Mouse (Mus musculus) heart, postnatal 10 days (tissue): Measurements from ENCODE around the gene Chd5. TPM values are rescaled to one million over a fixed set of nuclear protein-coding genes. Genes with fewer than 3 reads are reported as not detected.
A peak's percentile ranks its signal among the peaks of the same experiment; 100 is the strongest.

ENCODE experiments used
- DNase-seq, 2 experiments: peaks; one replicate each; pipeline ENCODE4 v3.0.0; 2021
- intact Hi-C: fragments of 180-260 bp; cut with DNase I; formaldehyde crosslinking; loops from one replicate; pipeline ENCODE4 v1.15.1; 2025
- total RNA-seq, 2 experiments: library from RNA; stranded (reverse); gene quantifications; 2 replicates each; pipeline ENCODE4 v1.2.3; 2021

The Chd5 gene
- total RNA-seq, 2 experiments from 2014 or later: 0.05 to 0.17 TPM

DNA sequence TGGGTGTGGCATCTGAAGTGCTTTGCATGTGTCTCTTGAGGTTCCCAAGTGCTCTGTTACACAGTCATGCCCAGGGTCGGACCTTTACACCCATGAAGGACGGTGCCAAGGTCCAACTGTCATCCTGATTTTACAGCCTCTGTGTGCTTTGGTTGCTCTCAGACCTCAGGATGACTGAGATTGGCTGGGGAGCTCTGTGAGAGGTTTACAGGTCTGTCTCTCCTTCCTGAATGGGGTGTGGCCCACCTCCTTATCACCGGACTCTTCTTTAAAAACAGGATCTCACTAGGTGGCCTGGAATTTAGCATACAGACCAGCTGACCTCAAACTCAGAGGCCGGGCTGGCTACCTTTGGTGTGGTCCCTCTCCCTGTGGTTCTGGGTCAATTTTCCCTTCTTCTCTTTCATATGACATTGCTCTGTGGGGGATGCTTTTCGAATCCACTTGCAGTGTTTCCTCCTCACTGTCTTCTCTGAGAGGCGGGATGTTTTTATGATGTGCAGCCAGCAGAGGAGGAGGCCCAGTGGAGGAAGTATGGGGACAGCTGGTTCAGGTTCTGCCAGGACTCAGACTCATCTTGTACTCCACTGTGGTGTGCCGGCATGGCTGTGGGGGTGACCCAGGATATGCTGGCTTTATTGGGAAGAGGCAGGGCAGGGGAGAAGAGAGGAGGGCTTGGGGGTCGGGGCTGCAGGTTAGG is 12.4 kb downstream of the Chd5 start:
- DNase-seq: no peak
- intact Hi-C loops: no loop called here

DNA sequence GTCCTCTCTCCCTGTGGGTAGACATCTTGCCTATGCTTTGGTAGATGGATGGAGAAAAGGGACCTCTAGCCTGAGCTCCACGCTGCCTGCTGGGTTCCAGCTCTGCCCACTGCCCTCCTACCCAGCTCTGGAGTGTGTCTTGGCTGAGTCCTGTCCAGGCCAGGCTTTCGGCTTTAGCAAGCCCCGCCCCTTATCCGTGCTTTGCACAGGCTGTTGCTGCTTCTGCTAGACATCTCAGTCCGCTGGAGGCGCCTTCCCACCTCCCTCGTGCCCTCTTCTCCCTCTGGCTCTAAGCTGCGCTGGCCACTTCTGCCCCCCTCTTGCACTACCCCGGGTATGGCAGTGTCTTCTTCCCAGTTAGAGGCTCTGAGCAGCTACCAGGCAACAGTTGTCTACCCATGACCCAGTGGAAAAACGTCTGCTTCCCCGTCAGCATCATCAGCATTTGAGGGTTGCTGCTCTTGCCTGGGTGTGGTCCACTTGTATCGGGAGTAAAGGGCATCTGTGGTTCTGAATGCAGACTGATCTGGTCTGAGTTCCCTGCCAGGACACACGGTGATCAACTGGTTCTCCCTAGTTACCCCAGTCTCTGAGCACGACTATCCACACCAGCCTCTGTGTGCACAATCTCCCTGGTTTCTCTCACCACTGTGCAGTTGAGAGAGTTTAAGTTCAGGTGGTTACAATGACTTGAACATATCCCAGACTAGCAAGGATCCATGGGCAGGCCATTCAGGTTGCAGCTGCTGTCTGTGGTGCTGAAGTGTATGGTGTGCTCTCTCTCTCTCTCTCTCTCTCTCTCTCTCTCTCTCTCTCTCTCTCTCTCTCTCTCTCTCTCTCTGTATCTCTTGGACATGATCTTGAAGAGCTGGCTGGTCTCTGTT is 13.2 kb downstream of the Chd5 start:
- intact Hi-C loops: no loop called here
- DNase-seq: peak in 1 of 2 experiments; percentile 31

DNA sequence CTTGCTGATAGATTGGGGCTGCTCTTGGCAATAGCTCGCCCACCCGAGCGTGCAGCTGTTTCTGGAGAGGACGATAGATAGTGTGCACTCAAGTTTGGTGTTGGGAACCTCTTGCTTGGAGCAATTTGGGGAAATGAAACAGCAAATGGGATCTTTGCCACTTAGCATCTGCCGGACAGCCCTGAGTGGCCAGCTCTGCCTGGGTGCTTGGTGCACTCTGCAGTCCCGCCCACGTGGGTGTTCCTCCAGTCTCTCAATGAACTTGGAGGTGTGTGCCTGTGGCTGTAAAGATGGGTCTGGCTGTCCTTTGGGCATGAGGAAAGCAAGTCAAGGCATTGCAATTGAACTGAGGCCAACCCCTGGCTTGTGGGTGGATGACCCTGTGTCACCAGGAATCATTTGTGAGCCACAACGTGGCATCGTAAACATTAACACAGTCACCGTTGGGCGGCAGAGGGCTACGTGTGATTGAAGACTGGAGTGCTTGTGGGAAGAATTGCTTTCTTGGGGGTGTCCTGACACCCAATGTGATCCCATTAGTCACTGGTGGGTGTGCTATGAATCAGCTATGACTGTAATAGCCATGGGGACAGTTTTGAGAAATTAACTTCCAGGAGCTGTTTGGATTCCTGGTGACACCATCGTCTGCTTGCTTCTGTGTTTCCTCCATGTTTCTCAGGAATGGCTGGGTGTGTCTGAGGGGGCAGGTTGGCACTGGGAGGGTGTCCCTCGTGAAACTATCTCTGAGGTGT is 15.6 kb downstream of the Chd5 start:
- no peak for DNase-seq
- intact Hi-C loops: no loop called here

DNA sequence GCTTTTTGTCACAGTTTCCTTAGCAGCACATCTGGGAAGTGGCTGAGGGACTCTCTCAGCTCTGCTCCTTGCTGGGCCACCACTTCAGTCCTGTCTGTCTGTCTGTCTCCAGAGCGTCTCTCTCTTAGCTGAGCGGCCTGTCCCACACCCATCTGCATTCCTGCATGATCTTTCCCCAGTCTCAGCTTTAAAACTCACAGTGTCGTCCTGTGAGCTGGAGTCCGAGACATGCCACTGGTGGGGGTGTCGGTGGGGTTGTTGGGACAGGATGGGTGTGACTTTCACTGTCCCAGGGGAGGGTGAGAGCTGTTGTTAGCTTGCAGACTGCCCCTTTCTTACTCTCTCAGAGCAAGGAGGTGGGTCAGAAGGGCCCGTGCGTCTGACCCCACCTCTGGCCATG is 17.2 kb downstream of the Chd5 start:
- DNase-seq: no peak
- intact Hi-C loops: no loop called here

DNA sequence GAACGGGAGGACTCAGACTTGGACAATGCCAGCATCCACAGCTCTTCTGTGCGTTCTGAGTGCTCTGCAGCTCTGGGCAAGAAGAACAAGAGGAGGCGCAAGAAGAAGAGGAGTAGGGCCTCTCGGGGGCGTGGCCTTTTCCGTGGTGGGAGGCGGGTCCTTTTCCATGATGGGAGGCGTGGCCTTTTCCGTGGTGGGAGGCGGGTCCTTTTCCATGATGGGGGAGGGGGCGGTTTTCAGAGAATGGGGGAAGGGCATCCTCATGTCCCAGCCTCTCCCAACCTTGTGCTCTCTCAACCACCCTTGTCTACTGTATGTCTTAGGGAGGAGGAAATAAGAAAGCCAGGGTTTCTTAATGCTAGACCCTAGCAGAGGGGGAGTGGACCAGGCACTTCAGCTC is 21.2 kb downstream of the Chd5 start:
- intact Hi-C loops: no loop called here
- no peak for DNase-seq

DNA sequence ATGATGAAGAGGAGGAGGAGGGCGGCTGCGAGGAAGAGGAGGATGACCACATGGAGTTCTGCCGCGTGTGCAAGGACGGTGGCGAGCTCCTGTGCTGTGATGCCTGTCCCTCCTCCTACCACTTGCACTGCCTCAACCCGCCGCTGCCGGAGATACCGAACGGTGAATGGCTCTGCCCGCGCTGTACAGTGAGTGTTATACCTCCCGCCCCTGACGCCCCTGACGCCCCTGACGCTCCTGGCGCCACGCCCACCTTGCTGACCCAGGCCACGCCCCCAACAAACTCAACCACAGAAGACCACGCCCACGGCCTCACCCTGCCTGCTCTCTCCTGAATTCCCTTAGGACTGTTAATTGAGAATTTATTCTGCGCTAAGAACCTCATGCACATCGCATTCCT is 22.4 kb downstream of the Chd5 start:
- intact Hi-C loops: no loop called here
- no peak for DNase-seq

DNA sequence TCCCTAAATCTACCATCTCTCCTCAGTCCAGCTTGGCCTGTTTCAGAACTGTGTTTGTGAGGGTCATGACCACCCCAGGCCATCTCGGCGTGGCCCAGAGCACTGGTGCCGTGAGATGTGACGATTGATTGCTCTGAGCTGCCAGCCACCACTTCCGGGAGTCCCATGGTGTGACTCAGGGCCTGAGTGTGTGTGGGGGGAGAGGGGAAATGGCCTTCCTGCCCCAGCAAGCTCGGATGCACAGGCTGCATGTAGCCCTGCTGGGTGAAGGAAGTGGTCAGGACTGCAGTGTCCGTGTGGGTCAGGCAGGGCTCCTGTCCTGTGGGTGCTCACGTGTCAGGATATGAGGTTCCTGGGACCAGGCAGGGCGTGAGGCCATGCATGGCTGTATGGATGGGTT is 23.7 kb downstream of the Chd5 start:
- intact Hi-C loops: no loop called here
- DNase-seq: no peak

DNA sequence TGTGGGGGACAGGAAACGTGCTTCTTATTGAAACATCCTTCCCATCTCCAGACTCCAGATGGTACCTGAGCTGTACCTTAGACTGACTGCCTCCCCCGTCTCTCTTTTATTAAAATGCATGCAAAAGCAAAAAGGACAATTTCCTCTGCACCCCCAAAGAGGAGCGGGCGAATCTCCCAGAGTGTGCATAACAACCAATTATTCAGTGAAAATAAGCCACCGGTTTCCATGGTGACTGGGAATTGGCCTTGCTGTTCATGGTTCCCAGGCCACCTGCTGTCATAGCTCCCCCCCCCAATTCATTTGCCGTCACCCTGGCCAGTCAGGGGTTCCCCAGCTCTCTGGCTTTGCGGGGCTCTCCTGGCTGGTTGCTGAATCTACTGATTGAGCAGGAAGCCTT is 26.8 kb downstream of the Chd5 start:
- no peak for DNase-seq
- intact Hi-C loops: no loop called here

DNA sequence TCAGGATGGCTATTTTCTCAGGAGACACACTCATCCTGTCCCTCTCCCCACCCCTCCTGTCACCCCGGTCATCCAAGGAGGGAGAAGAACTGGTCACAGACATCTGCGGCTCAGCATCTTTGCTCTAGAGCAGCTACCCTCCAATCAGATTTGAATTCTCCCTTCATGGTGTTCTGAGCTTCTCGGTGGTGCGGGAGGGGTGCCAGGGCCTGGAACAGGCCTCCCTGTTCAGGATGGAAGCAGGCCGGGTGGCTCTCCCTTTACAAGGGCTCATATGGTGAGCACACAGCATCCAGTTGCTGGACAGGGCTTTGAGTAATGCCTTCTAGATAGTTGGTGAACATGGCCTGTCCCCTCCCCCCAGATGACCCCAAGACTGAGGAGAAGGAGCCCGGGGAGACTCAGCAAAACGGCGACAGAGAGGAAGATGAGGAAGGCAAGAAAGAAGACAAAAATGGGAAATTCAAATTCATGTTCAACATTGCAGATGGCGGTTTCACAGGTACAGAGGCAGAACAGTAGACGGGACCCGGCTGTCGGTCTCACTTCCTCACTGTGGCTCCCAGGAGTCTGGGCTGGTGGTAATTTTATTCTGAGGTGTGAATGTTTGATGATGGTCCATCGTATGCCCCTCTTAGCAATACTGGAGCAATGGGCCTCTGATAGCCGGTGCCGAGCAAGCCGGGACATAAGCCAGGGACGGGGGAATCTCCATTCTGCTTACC is 44.2 kb downstream of the Chd5 start:
- intact Hi-C loops: no loop called here
- DNase-seq: no peak

DNA sequence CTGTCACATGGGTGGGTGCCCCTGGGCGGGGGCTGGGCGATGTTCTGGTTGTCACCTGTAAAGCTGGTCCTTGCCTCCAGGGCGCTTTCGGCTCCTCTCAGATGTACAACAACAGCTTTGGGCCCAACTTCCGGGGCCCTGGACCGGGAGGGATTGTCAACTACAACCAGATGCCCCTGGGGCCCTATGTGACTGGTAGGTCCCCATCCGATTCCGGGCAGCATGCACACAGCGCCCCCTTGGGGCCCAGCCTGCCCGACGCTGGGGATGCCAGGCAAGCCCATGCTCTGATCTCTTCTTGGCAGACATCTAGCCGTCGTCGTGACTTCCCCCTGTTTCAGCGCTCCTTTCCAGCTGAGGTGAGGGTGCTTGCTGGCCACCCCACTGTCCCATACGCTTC is 47.2 kb downstream of the Chd5 start:
- intact Hi-C loops: no loop called here
- peak in 1 of 2 experiments; percentile 15 for DNase-seq

DNA sequence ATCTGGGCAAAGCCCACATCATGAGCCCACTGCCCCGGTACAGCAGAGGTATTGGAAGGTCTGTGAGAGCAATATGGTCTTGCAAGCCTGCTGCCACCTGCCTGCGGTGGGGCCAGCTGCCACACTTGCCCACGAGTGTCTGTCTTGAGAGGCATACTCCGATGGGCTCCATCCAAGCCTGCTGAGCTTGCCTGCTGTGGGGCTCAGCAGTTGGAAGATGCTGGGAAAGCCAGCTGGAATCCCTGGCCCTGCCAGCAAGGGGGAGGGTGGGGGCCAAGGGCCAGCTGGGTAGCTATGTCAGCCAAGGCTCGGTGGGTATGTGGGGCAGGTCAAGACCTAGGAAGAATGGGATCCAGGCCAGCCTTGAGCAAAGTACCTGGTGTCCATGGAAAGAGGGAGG is 53.7 kb downstream of the Chd5 start:
- intact Hi-C loops: no loop called here
- no peak for DNase-seq

DNA sequence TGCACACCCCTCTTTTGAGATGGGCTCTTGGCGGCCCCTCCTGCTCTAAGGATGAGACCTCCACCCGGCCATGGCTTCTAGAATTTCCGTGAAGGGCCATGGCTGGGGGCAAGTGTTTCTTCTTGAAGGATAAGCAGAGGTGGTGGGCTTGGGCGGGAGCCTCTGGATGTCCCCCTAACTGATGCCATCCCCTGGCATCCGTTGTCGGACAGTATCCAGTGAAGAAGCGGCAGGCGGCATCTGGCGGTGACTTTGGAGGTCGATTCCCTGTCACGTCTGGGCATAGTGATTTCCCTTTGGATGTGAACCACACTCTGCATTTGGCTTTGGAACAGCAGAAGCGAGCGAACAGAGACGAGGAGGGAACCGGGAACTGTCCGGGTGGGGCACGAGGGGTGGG is 54.2 kb downstream of the Chd5 start:
- intact Hi-C loops: no loop called here
- no peak for DNase-seq

DNA sequence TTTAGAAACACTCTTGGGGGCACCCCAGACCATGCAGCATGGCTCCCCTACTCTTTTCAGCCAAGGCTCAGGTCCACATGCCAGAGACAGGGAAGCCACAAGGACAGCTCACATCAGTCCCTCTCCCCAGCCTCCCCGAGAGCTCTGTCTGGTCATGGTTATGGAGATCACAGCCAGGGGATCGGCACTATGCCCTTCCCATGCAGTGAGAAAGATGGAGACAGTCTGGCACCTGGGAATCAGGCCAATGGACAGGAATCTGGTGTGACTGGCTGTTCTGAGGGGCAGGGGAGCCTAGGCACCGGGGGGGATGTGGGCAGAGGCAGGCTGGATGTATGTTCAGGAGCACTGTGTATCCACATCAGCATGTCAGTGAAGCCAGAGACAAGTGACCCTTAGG is 60.5 kb downstream of the Chd5 start:
- no peak for DNase-seq
- intact Hi-C loops: no loop called here

DNA sequence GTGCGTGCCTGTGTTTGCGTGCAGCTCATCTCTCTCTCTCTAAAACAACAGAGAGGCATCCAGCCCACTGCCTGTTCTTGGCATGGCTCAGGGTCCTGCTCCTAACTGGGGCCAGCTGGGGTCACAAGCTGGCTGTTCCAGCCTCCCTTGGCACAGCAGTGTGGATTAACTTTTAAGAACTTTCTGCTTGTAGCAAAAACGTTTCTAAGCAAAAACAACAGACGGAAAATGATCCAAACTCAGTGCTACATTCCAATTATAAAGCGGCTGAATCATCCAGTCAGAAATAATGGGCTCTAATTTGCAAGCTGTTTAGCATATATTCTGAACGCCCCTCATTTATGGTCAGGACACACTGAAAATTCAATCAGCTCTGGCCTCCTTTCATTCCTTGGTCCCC is 66.7 kb downstream of the Chd5 start:
- intact Hi-C loops: no loop called here
- DNase-seq: no peak

DNA sequence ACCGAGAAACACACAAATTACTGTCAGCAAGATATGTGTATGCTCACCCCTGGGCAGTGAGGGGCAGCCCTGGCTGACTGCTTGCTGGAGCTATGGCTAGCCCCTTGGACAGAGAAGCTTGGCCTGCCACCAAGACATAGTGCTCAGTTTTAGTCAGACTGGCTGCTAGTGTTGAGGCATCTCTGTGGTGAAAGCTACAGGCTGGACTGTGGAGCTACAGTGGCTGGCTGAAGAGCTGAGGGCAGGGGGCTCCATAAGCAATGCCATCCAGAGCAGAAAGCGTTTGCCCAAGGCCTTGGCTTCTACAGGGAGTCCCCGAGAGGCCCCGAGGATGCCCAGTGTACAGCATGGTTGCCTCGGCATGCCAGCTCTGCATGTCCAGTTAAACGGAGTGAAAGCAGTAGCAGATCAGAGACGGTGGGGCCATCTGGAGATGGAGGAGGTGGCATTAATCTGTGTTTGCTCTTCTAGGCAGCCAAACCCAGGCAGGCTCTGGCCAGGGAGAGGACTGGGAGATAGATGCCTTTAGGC is 67.3 kb downstream of the Chd5 start:
- intact Hi-C loops: no loop called here

DNA sequence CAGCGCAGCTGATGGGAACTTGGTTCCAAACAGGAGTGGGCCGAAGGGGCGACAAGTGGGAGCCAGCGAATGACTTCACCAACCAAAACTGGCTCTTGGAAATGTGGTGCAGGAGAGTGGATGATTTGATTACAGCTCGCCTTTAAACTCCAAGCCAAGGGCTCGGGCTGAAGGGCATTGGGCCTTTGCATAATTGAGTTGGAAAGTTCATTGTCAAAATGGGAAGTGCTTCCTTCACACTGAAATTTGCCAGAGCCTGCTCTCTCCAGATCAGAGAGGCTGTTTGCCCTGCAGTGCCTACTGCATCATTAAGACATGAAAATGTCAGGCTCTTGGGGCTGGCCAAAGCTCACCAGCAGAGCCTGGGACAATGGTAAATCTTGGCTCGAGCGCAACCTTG is 68.1 kb downstream of the Chd5 start:
- no peak for DNase-seq
- intact Hi-C loops: no loop called here

More for the DNA sequence above, 67.3 kb downstream of the Chd5 start:
- no peak for DNase-seq

DNA sequence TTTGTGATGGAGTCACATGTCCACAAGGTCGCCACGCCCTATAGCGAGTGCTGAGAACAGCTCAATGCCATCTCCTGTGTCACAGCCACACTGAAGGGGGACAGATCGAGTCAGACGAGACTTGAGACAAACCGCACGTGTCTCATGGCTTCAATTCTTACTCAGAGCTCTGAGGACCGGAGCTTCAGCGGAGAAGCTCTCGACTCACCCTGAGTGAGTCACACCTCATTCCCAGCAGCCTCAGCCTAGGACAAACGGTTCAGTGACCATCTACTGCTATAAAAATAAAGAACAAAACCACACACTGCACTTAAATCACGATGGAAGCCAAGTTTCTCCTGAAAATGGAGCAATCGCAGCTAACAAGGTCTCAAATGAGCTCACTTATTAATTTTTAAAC is 72.5 kb downstream of the Chd5 start:
- DNase-seq: no peak
- intact Hi-C loops: no loop called here

DNA sequence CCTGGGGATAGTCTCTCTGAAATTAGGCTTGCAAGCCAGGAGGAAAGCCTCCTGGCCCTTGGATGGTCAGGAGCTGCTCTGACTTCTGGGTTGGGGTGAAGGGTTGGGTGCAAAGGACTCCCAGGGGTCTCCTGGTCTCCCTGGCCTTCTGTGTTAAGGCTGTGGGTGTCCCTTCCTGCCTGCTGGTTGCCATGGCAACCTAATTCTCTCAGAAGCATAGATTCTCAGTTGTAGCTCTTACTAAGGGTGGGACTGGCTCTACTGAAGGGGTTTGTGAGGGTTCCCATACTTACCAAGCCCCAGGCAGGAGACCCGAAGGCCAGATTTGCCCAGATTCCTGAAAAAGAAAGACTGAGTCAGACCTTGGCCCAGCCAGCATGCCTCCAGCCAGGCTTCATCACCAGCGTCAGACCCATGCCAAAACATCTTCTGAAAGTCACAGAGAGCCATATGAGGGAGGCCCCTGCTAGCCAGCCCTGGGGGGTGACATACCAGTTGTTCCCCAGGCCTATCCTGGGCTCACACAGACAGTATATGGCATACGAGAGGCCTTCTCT is 74.2 kb downstream of the Chd5 start:
- DNase-seq: no peak
- intact Hi-C loops: no loop called here

DNA sequence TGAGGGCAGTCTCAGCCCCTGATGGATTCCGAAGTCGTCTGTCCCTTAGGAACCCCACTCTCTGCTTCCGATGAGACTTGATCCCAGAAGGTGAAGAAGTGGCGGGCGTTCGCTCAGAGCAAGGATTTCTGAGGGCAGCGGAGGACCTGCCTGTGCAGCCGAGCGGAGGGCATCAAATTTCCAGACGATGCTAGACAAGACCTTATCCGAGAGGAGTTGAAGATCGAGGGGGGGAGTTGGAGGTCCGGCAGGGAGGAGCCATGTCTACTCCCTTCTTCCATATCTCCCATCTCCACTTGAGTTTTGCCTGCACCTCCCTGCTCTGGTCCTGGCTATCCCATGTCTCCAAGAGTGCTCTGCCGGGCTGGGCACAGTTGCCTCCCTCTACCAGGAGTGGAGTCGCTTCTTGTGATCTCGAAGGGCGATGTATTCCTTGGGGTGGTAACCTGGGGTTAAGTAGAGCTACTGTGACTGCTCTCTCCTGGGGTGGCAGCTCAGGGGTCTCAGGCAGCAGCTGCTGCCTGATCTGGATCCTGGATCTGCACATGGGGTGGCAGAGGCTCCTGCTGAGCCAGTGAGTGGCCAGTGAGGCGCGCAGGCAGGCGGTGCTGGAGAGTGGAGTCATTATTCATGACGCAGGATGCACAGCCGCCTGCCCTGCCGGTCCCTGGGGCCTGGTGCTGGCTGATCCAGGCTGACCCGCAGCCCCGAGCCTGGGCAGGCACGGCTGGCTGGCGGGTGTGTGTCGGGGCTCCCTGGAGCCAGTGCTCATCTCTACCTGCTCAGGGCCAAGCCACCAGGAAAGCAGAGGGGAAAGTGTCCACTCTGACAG is 80.0 kb downstream of the Chd5 start:
- intact Hi-C loops: no loop called here

More for the DNA sequence above, 80.0 kb downstream of the Chd5 start:
- no peak for DNase-seq
